Mouse (Mus musculus): ENCODE results near the gene Akap1.

Gene Akap1

DNA sequence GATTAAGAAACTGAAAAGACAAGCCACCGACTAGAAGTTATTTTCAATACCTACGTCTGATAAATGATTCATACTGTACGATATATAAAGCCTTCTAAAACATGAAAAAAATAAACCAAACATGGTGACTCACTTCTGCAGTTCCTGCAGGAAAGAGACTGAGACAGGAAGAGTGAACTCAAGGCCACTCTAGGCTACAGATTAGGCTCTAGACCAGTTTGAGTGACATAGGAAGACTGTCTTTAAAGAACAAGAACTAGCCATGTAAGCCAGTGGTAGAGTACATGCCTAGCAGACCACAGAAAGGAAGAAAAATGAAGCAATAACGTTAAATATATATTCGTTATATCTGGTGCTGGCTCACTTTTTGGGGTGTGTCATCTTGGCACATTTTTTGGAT is 81.9 kb downstream of the Akap1 start:
- no peak for DNase-seq (ENCODE audit: low spot score in 2 of 2)

Data from spleen, postnatal 36 days (tissue).